Mouse (Mus musculus): ENCODE data around the gene Lrrc36. TPM values are rescaled to one million over a fixed set of nuclear protein-coding genes. Genes with fewer than 3 reads are reported as not detected.

Lrrc36 gene
- total RNA-seq, 2 experiments from 2014 or later, result 0.42 to 0.84 TPM

DNA sequence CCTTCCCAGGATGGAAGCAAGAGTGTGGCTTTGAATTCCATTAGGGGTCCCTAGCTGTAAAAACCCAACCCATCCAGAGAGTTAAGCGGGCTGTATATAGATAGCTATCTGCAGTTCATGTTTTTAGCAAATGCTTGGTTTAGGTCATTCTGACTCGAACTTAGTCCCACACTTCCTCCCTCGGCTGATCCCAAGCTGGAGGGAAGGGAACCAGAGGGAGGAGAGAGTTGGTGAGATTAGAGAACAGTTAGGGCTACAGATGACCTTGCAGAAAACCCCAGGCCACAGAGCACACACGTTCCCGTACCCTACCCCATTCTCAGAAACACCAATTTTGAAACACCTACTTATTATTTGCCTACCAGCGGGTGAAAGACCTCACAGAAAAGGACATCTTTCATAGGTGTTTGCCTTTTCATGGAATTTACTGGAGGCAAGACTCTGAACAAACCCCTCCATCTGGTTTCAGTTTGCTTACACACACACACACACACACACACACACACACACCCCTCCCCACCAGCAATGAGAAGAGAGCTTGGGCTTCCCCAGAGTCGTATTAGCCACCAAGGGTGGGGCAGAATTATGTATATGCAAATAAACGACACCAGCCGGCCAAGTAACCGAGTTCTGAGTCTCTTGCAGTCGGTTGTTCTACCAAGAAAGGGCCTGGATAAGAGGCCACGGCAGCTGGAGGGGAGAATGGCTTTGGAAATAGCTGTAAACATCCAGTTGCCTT, 96.8 kb downstream of the Lrrc36 start:
- no peak overlapping the region for H3K4me3 ChIP-seq
- H3K27ac ChIP-seq, result no peak overlapping the region
- DNase-seq (ENCODE audit: low spot score in 2 of 2), result no peak
- no peak for TF ChIP-seq CTCF (conservative IDR thresholded peaks at IDR 0.05)

Other genes starting within 250 kb of the Lrrc36 start
- gene Cbfb, start 242.9 kb upstream of the Lrrc36 start, total RNA-seq (2021), result 10 to 100 TPM; 20.0 to 20.4 TPM
- gene D230025D16Rik, start 188.4 kb upstream of the Lrrc36 start, total RNA-seq (2021), result 10 to 100 TPM; 38.9 to 39.2 TPM
- gene B3gnt9, start 158.4 kb upstream of the Lrrc36 start, total RNA-seq (2021), result 1 to 10 TPM; 2.9 TPM
- 1 to 10 TPM; 7.0 to 7.6 TPM for gene Tradd, start 149.0 kb upstream of the Lrrc36 start, total RNA-seq (2021)
- 1 to 10 TPM in 1 of 2 experiments, under 1 TPM in 1; 0.91 to 1.9 TPM for gene Fbxl8, start 148.9 kb upstream of the Lrrc36 start, total RNA-seq (2021)
- gene Hsf4, start 143.8 kb upstream of the Lrrc36 start, total RNA-seq (2021), result 1 to 10 TPM; 7.2 to 9.5 TPM
- gene Nol3, start 137.4 kb upstream of the Lrrc36 start, total RNA-seq (2021), result 1 to 10 TPM; 7.4 to 7.8 TPM
- 10 to 100 TPM; 20.0 to 24.4 TPM for gene 4931428F04Rik, start 123.7 kb upstream of the Lrrc36 start, total RNA-seq (2021)
- 1 to 10 TPM; 1.4 TPM for gene Exoc3l, start 117.5 kb upstream of the Lrrc36 start, total RNA-seq (2021)
- gene E2f4, start 115.9 kb upstream of the Lrrc36 start, total RNA-seq (2021), result 10 to 100 TPM; 36.1 to 39.0 TPM
- gene Elmo3, start 108.0 kb upstream of the Lrrc36 start, total RNA-seq (2021), result 1 to 10 TPM in 1 of 2 experiments, under 1 TPM in 1; 0.84 to 1.2 TPM
- 1 to 10 TPM; 7.6 to 7.7 TPM for gene Lrrc29, start 87.3 kb upstream of the Lrrc36 start, total RNA-seq (2021)
- 10 to 100 TPM; 40.3 to 40.9 TPM for gene Tmem208, start 87.2 kb upstream of the Lrrc36 start, total RNA-seq (2021)
- 1 to 10 TPM; 2.0 to 2.1 TPM for gene Fhod1, start 65.6 kb upstream of the Lrrc36 start, total RNA-seq (2021)
- 10 to 100 TPM; 13.3 to 14.9 TPM for gene Slc9a5, start 64.7 kb upstream of the Lrrc36 start, total RNA-seq (2021)
- gene Plekhg4, start 40.3 kb upstream of the Lrrc36 start, total RNA-seq (2021), result 1 to 10 TPM; 1.7 to 2.2 TPM
- gene Kctd19, start 69 bp upstream of the Lrrc36 start, total RNA-seq (2021), result not detected
- 10 to 100 TPM; 36.5 to 36.8 TPM for gene Tppp3, start 58.0 kb downstream of the Lrrc36 start, total RNA-seq (2021)
- 10 to 100 TPM; 36.2 to 38.9 TPM for gene Zdhhc1, start 83.3 kb downstream of the Lrrc36 start, total RNA-seq (2021)
- not detected for gene Hsd11b2, start 105.2 kb downstream of the Lrrc36 start, total RNA-seq (2021)
- gene Atp6v0d1, start 152.5 kb downstream of the Lrrc36 start, total RNA-seq (2021), result 100 to 1,000 TPM; 278 to 305 TPM
- gene Ripor1, start 191.7 kb downstream of the Lrrc36 start, total RNA-seq (2021), result 10 to 100 TPM; 88.7 to 94.8 TPM
- 10 to 100 TPM; 70.4 to 82.6 TPM for gene Ctcf, start 223.0 kb downstream of the Lrrc36 start, total RNA-seq (2021)
- gene Agrp, start 223.8 kb downstream of the Lrrc36 start, total RNA-seq (2021), result not detected

All from layer of hippocampus, adult 2 months (tissue).